Mouse (Mus musculus): Measurements from ENCODE around the gene Gm42417.
"Not testable (repeated sequence)": the region's sequence is repeated elsewhere in the genome, so short reads cannot be mapped to it uniquely, and the experiment has no call there.

Gm42417 gene

GRCm38 (mm10) chr1:36545845-36546600, 6.8 kb upstream of the Gm42417 start:
- no peak for DNase-seq (ENCODE audit: low spot score in 2 of 2)

- DNase-seq (ENCODE audit: low spot score in 2 of 2) = no peak
These were observed 6.2 kb upstream of the Gm42417 start for GRCm38 (mm10) chr1:36545382-36545781.

GRCm38 (mm10) chr1:36542925-36543324, 3.7 kb upstream of the Gm42417 start:
- DNase-seq (ENCODE audit: low spot score in 2 of 2) = no peak

GRCm38 (mm10) chr1:36541844-36542243, 2.6 kb upstream of the Gm42417 start:
- DNase-seq (ENCODE audit: low spot score in 2 of 2) = no peak

GRCm38 (mm10) chr1:36540807-36541206, 1.6 kb upstream of the Gm42417 start:
- no peak for DNase-seq (ENCODE audit: low spot score in 2 of 2)

GRCm38 (mm10) chr1:36540132-36540531, 903 bp upstream of the Gm42417 start:
- no peak for DNase-seq (ENCODE audit: low spot score in 2 of 2)

GRCm38 (mm10) chr1:36538727-36539126, 502 bp downstream of the Gm42417 start:
- no peak for DNase-seq (ENCODE audit: low spot score in 2 of 2)

- DNase-seq (ENCODE audit: low spot score in 2 of 2) = not testable (repeated sequence)
These were observed 2.4 kb downstream of the Gm42417 start, which contains the start of gene Ankrd23 for GRCm38 (mm10) chr1:36536783-36537182. Gene Ankrd23, minus strand, starts transcription at chr1:36536883.

- no peak for DNase-seq (ENCODE audit: low spot score in 2 of 2)
These were observed 2.9 kb downstream of the Gm42417 start for GRCm38 (mm10) chr1:36536397-36536728.

- peak in 1 of 2 experiments; percentile 66 for DNase-seq (ENCODE audit: low spot score in 2 of 2)
These were observed 3.5 kb downstream of the Gm42417 start for GRCm38 (mm10) chr1:36535477-36536396.

- no peak for DNase-seq (ENCODE audit: low spot score in 2 of 2)
These were observed 4.6 kb downstream of the Gm42417 start for GRCm38 (mm10) chr1:36534595-36535058.

GRCm38 (mm10) chr1:36533546-36533945, 5.7 kb downstream of the Gm42417 start:
- no peak for DNase-seq (ENCODE audit: low spot score in 2 of 2)

- DNase-seq (ENCODE audit: low spot score in 2 of 2) = no peak
These were observed 7.8 kb downstream of the Gm42417 start for GRCm38 (mm10) chr1:36531461-36531860.

GRCm38 (mm10) chr1:36530962-36531361, 8.3 kb downstream of the Gm42417 start:
- no peak for DNase-seq (ENCODE audit: low spot score in 2 of 2)

- no peak for DNase-seq (ENCODE audit: low spot score in 2 of 2)
These were observed 8.7 kb downstream of the Gm42417 start for GRCm38 (mm10) chr1:36530485-36530884.

- DNase-seq (ENCODE audit: low spot score in 2 of 2) = no peak
These were observed 9.4 kb downstream of the Gm42417 start for GRCm38 (mm10) chr1:36529875-36530274.

GRCm38 (mm10) chr1:36529274-36529673, 10.0 kb downstream of the Gm42417 start:
- DNase-seq (ENCODE audit: low spot score in 2 of 2) = no peak

- no peak for DNase-seq (ENCODE audit: low spot score in 2 of 2)
These were observed 10.9 kb downstream of the Gm42417 start for GRCm38 (mm10) chr1:36528351-36528750.

GRCm38 (mm10) chr1:36526903-36527302, 12.3 kb downstream of the Gm42417 start:
- no peak for DNase-seq (ENCODE audit: low spot score in 2 of 2)

GRCm38 (mm10) chr1:36525774-36526173, 13.5 kb downstream of the Gm42417 start:
- no peak for DNase-seq (ENCODE audit: low spot score in 2 of 2)

- no peak for DNase-seq (ENCODE audit: low spot score in 2 of 2)
These were observed 15.2 kb downstream of the Gm42417 start for GRCm38 (mm10) chr1:36524058-36524457.

GRCm38 (mm10) chr1:36523332-36524013, 15.8 kb downstream of the Gm42417 start:
- DNase-seq (ENCODE audit: low spot score in 2 of 2) = no peak

Data from urinary bladder, postnatal 36 days (tissue).